Mouse (Mus musculus) limb, embryonic 14.5 days (tissue): ENCODE results near the gene Ube2ql1. TPM values are rescaled to one million over a fixed set of nuclear protein-coding genes. Genes with fewer than 3 reads are reported as not detected.

Source experiments
- ATAC-seq: fragments of 200-750 bp; cut with Nextera tagmentation; 2 replicates; pipeline ENCODE4 v1.8.0; 2017; ENCODE audit warnings: low read depth, moderate number of reproducible peaks, moderate TSS enrichment; ENCODE audit not compliant: low FRiP score
- DNase-seq: peaks from one replicate; pipeline ENCODE4 v3.0.0-alpha.2; 2015; ENCODE audit warnings: low spot score
- H3K27ac ChIP-seq: fragments of 300-500 bp; sonication (generic); replicated peaks from 2 replicates; pipeline ENCODE4 v1.5.1; 2014; ENCODE audit warnings: low read depth, mild to moderate bottlenecking, low read length, moderate library complexity, mixed read lengths
- H3K27me3 ChIP-seq: fragments of 300-500 bp; sonication (generic); 2 replicates; pipeline ENCODE4 v1.6.1; 2014; ENCODE audit warnings: low read length, mixed read lengths; ENCODE audit not compliant: control insufficient read depth, insufficient read depth
- H3K36me3 ChIP-seq: fragments of 300-500 bp; sonication (generic); 2 replicates; pipeline ENCODE4 v1.6.1; 2014; ENCODE audit warnings: mild to moderate bottlenecking, low read length, moderate library complexity, mixed read lengths; ENCODE audit not compliant: control insufficient read depth, insufficient read depth
- H3K4me1 ChIP-seq: fragments of 300-500 bp; sonication (generic); 2 replicates; pipeline ENCODE4 v1.6.1; 2014; ENCODE audit warnings: antibody characterized with exemption, low read length, mixed read lengths; ENCODE audit not compliant: control insufficient read depth, insufficient read depth
- H3K4me2 ChIP-seq: fragments of 300-500 bp; sonication (generic); replicated peaks from 2 replicates; pipeline ENCODE4 v1.6.1; 2014; ENCODE audit warnings: low read depth, mild to moderate bottlenecking, low read length, moderate library complexity; ENCODE audit not compliant: severe bottlenecking
- H3K4me3 ChIP-seq: fragments of 300-500 bp; sonication (generic); replicated peaks from 2 replicates; pipeline ENCODE4 v1.5.1; 2014; ENCODE audit warnings: low read length
- H3K9ac ChIP-seq: fragments of 300-500 bp; sonication (generic); 2 replicates; pipeline ENCODE4 v1.6.1; 2014; ENCODE audit warnings: mild to moderate bottlenecking, low read depth, low read length, moderate library complexity; ENCODE audit not compliant: severe bottlenecking
- H3K9me3 ChIP-seq: fragments of 300-500 bp; sonication (generic); 2 replicates; pipeline ENCODE4 v1.6.1; 2016; ENCODE audit warnings: low read length; ENCODE audit not compliant: control insufficient read depth
- POLR2A ChIP-seq: fragments of 200-500 bp; IDR thresholded peaks from 2 replicates; pipeline ENCODE4 v1.8.0; 2012; ENCODE audit warnings: inconsistent platforms, mild to moderate bottlenecking, moderate library complexity, borderline replicate concordance; ENCODE audit not compliant: insufficient read depth, insufficient read length; ENCODE audit errors: extremely low read depth
- WGBS: fragments of 180-500 bp; shearing (Covaris S2); extraction: QIAGEN DNeasy Blood & Tissue Kit; methylation state at CpG from one replicate; pipeline ENCODE4 v1.1.7; 2014; 5-methylcytosine and 5-hydroxymethylcytosine counted together
- polyA plus RNA-seq, 2 experiments: library from polyadenylated mRNA; depleted of rRNA in 1 of 2; stranded (reverse) in 1 of 2; unstranded in 1 of 2; fragments of >200 nt; fragmentation: Nextera tagmentation in 1 of 2; extraction: Ambion mirVana in 1 of 2; gene quantifications; 2 replicates each; pipeline versions ENCODE4 v1.2.1 to v1.2.3; 2012 to 2014

Ube2ql1 gene
- polyA plus RNA-seq, 2 experiments: 4.0 to 13.9 TPM

- Histone ChIP-seq H3K4me2 (no peak overlapping the region), H3K9ac (no peak overlapping the region), H3K27ac (no peak overlapping the region), H3K4me1 (no peaks in the 10 kb centered on the region), H3K9me3 (no peaks in the 10 kb centered on the region), H3K4me3 (no peak overlapping the region), H3K27me3 (no peaks in the 10 kb centered on the region), H3K36me3 (no peaks in the 10 kb centered on the region)
- DNase-seq: no peak
- 86% methylated on average over 7 of the region's 7 CpGs for WGBS
- ATAC-seq: no peak
- TF ChIP-seq POLR2A: no peak
These were observed 31.5 kb downstream of the Ube2ql1 start for GRCm38 (mm10) chr13:69708236-69708635.

- no peak overlapping the region for H3K4me3 ChIP-seq
- ATAC-seq: no peak
- DNase-seq: no peak
- no peak for TF ChIP-seq POLR2A
- no peak overlapping the region for H3K9ac ChIP-seq
- H3K4me2 ChIP-seq: no peak overlapping the region
- H3K9me3 ChIP-seq: no peaks in the 10 kb centered on the region
- H3K27ac ChIP-seq: no peak overlapping the region
- no peaks in the 10 kb centered on the region for H3K27me3 ChIP-seq
- no peaks in the 10 kb centered on the region for H3K4me1 ChIP-seq
- no peaks in the 10 kb centered on the region for H3K36me3 ChIP-seq
- WGBS: 94% methylated on average over 12 of the region's 12 CpGs
These were observed 32.2 kb downstream of the Ube2ql1 start for GRCm38 (mm10) chr13:69707496-69707895.

GRCm38 (mm10) chr13:69706919-69707318 lies 32.8 kb downstream of the Ube2ql1 start:
- Histone ChIP-seq H3K4me1 (no peaks in the 10 kb centered on the region), H3K9ac (no peak overlapping the region), H3K36me3 (no peaks in the 10 kb centered on the region), H3K27me3 (no peaks in the 10 kb centered on the region), H3K4me3 (no peak overlapping the region), H3K9me3 (no peaks in the 10 kb centered on the region), H3K27ac (no peak overlapping the region), H3K4me2 (no peak overlapping the region)
- no peak for TF ChIP-seq POLR2A
- DNase-seq: no peak
- ATAC-seq: no peak
- 49% methylated on average over 2 of the region's 2 CpGs for WGBS

GRCm38 (mm10) chr13:69703505-69703904 lies 36.2 kb downstream of the Ube2ql1 start:
- Histone ChIP-seq H3K4me2 (no peak overlapping the region), H3K4me3 (no peak overlapping the region), H3K27me3 (no peaks in the 10 kb centered on the region), H3K9ac (no peak overlapping the region), H3K9me3 (no peaks in the 10 kb centered on the region), H3K4me1 (no peaks in the 10 kb centered on the region), H3K36me3 (no peaks in the 10 kb centered on the region), H3K27ac (no peak overlapping the region)
- DNase-seq (no peak), ATAC-seq (no peak)
- TF ChIP-seq POLR2A: no peak
- WGBS: 11% methylated on average over 11 of the region's 11 CpGs

- ATAC-seq (no peak), DNase-seq (no peak)
- Histone ChIP-seq H3K4me2 (no peak overlapping the region), H3K36me3 (no peaks in the 10 kb centered on the region), H3K4me3 (no peak overlapping the region), H3K27me3 (no peaks in the 10 kb centered on the region), H3K27ac (no peak overlapping the region), H3K9ac (no peak overlapping the region), H3K9me3 (no peaks in the 10 kb centered on the region), H3K4me1 (no peaks in the 10 kb centered on the region)
- TF ChIP-seq POLR2A: no peak
- 92% methylated on average over 4 of the region's 4 CpGs for WGBS
These were observed 38.3 kb downstream of the Ube2ql1 start for GRCm38 (mm10) chr13:69701397-69701796.

GRCm38 (mm10) chr13:69700827-69701226 lies 38.9 kb downstream of the Ube2ql1 start:
- DNase-seq (no peak), ATAC-seq (no peak)
- Histone ChIP-seq H3K27ac (no peak overlapping the region), H3K4me3 (no peak overlapping the region), H3K4me2 (no peak overlapping the region), H3K9ac (no peak overlapping the region), H3K36me3 (no peaks in the 10 kb centered on the region), H3K27me3 (no peaks in the 10 kb centered on the region), H3K4me1 (no peaks in the 10 kb centered on the region), H3K9me3 (no peaks in the 10 kb centered on the region)
- no peak for TF ChIP-seq POLR2A
- 26% methylated on average over 1 of the region's 1 CpGs for WGBS
